Mouse (Mus musculus) spleen, adult 2 months (tissue): ENCODE measurements around the gene D7Ertd443e. TPM values are rescaled to one million over a fixed set of nuclear protein-coding genes. Genes with fewer than 3 reads are reported as not detected.

Experiments
- DNase-seq, 2 experiments: peaks; one replicate each; pipeline versions ENCODE4 v3.0.0 to v3.0.0-alpha.2; 2012 to 2021; ENCODE audit warnings: low spot score in 2 of 2, low read depth in 1 of 2
- H3K27ac ChIP-seq: fragments of 200-500 bp; 2 replicates; pipeline ENCODE4 v1.5.1; 2012; ENCODE audit warnings: low read length, inconsistent platforms; ENCODE audit not compliant: insufficient read depth
- H3K27me3 ChIP-seq: fragments of 200-500 bp; 2 replicates; pipeline ENCODE4 v1.6.1; 2012; ENCODE audit warnings: mild to moderate bottlenecking, moderate library complexity, low read length, inconsistent platforms; ENCODE audit not compliant: control insufficient read depth, insufficient read depth
- H3K36me3 ChIP-seq: fragments of 200-500 bp; 2 replicates; pipeline ENCODE4 v1.6.1; 2012; ENCODE audit warnings: mild to moderate bottlenecking, low read length, inconsistent platforms; ENCODE audit not compliant: control insufficient read depth, insufficient read depth
- H3K4me1 ChIP-seq: fragments of 200-500 bp; 2 replicates; pipeline ENCODE4 v1.6.1; 2011; ENCODE audit warnings: inconsistent platforms; ENCODE audit not compliant: control insufficient read depth, insufficient read depth, insufficient read length
- H3K4me3 ChIP-seq: fragments of 200-500 bp; 2 replicates; pipeline ENCODE4 v1.5.1; 2011; ENCODE audit warnings: mild to moderate bottlenecking, inconsistent platforms; ENCODE audit not compliant: insufficient read depth, insufficient read length; ENCODE audit errors: extremely low read depth
- CTCF ChIP-seq: fragments of 200-500 bp; IDR thresholded peaks from 2 replicates; pipeline ENCODE4 v1.5.1; 2011; ENCODE audit warnings: mild to moderate bottlenecking, inconsistent platforms; ENCODE audit not compliant: insufficient read depth, insufficient read length, insufficient replicate concordance; ENCODE audit errors: extremely low read depth
- POLR2A ChIP-seq: fragments of 200-500 bp; IDR thresholded peaks from 2 replicates; pipeline ENCODE4 v1.6.1; 2011; ENCODE audit warnings: low read depth, low read length, inconsistent platforms
- WGBS: fragments of 180-500 bp; shearing (Covaris S2); methylation state at CpG from one replicate; pipeline ENCODE4 v1.1.7; 2018; 5-methylcytosine and 5-hydroxymethylcytosine counted together
- polyA plus RNA-seq: library from polyadenylated mRNA; depleted of rRNA; stranded (reverse); fragments of >200 nt; gene quantifications from 2 replicates; pipeline ENCODE4 v1.2.3, GENCODE M21; 2012; rRNA removed

Gene D7Ertd443e
- polyA plus RNA-seq: 0.05 and 0.08 TPM in 2 replicates

GRCm38 (mm10) chr7:134385561-134385960 lies at the start of gene D7Ertd443e:
Gene D7Ertd443e, minus strand, starts transcription at chr7:134385661.
- H3K27me3 ChIP-seq: no peaks in the 10 kb centered on the region
- H3K27ac ChIP-seq: no peak within 1 kb of the TSS
- 87% methylated on average over 5 of the region's 5 CpGs for WGBS
- DNase-seq: no peak
- no peaks in the 10 kb centered on the region for H3K36me3 ChIP-seq
- H3K4me3 ChIP-seq: no peak within 1 kb of the TSS
- TF ChIP-seq CTCF: no peak
- TF ChIP-seq POLR2A: no peak
- H3K4me1 ChIP-seq: no peaks in the 10 kb centered on the region

DNA sequence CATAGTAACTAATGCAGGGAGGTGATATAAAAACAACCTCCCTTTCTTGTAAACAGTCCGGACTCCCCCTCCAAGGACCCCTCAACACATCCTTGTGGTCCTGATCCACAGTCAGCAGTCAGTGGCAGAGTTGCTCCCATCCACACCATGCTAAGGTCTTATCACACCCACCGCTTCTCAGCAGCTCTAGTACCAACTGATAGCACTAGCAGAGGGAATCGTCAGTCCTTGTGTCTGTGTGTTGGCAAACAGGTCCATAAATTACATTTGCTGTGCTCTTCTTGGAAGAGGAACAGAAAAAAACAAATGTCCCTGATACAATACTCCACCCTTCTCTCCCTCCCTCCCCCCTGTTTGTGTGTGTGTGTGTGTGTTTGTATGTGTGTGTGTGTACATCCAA lies 46.2 kb upstream of the D7Ertd443e start:
- 92% methylated on average over 3 of the region's 3 CpGs for WGBS

GRCm38 (mm10) chr7:134428676-134429075 lies 43.2 kb upstream of the D7Ertd443e start:
- 90% methylated on average over 2 of the region's 2 CpGs for WGBS
- Histone ChIP-seq H3K4me1 (no peaks in the 10 kb centered on the region), H3K27me3 (no peaks in the 10 kb centered on the region), H3K36me3 (no peaks in the 10 kb centered on the region), H3K27ac (no peak overlapping the region), H3K4me3 (no peak overlapping the region)
- TF ChIP-seq POLR2A (no peak), CTCF (no peak)
- DNase-seq: no peak

More for the DNA sequence above, 46.2 kb upstream of the D7Ertd443e start:
- H3K27me3 ChIP-seq: no peaks in the 10 kb centered on the region
- no peaks in the 10 kb centered on the region for H3K36me3 ChIP-seq
- H3K27ac ChIP-seq: no peak overlapping the region
- DNase-seq: no peak
- TF ChIP-seq CTCF (no peak), POLR2A (no peak)
- H3K4me1 ChIP-seq: no peaks in the 10 kb centered on the region
- H3K4me3 ChIP-seq: no peak overlapping the region

GRCm38 (mm10) chr7:134415014-134415413 lies 29.6 kb upstream of the D7Ertd443e start:
- Histone ChIP-seq H3K27ac (no peak overlapping the region), H3K36me3 (no peaks in the 10 kb centered on the region), H3K4me3 (no peak overlapping the region), H3K27me3 (no peaks in the 10 kb centered on the region), H3K4me1 (no peaks in the 10 kb centered on the region)
- no peak for DNase-seq
- 89% methylated on average over 9 of the region's 9 CpGs for WGBS
- TF ChIP-seq POLR2A (no peak), CTCF (no peak)

DNA sequence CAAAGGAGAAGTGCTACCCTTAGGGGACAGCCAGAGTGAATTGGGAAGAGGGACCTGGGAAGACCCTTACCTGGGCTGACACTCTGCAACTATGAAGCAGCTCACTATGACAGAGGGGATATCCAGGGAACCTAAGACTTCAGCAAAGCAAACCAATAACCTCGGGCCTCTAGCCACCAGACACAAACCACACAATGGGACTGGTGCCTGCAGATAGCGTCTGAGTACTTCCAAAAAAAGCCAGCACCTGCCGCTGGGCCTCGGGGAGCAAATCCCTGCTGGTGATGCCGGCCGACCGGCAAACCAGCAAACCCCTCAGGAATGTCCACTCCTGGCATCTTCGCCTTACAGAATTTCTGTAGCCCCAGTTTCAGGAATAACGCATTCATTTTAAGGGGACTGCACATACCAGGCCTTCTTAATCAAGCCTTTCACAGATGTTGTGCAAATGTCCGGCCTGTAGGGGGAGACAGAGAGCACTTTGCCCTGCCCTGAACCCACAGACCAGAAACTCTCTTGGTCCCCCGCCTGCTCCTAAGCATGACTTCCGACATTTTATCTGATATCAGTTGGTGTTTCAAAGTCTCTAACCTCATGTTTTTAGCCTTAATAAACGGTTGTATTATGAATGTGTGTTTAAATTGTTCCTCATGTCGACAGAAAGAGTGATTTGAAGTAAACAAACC lies 28.7 kb upstream of the D7Ertd443e start:
- H3K36me3 ChIP-seq: no peaks in the 10 kb centered on the region
- TF ChIP-seq CTCF (no peak), POLR2A (no peak)
- H3K4me1 ChIP-seq: no peaks in the 10 kb centered on the region
- no peak overlapping the region for H3K27ac ChIP-seq
- no peak overlapping the region for H3K4me3 ChIP-seq
- no peaks in the 10 kb centered on the region for H3K27me3 ChIP-seq
- 38% methylated on average over 14 of the region's 14 CpGs for WGBS
- DNase-seq: no peak

DNA sequence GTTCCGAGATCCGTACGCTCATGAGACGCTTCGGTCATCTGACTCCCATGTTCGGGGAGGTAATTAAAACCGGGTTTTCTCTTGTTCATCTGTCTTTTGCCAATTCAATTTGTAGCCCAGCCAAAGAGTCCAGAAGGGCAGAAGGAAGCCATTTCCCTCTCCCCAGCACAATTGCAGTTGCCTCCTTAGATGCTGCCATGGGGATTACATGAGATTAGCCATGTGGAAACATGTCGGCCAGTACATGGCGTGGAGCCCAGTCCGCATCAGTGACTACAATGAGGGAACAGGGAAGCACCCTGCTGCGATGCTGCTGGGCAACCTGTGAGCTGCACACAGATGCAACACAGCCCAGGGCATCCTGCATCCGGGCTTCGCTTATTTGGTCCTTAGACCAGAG lies 23.2 kb upstream of the D7Ertd443e start:
- Histone ChIP-seq H3K4me3 (no peak overlapping the region), H3K27me3 (no peaks in the 10 kb centered on the region), H3K27ac (no peak overlapping the region), H3K36me3 (no peaks in the 10 kb centered on the region), H3K4me1 (no peaks in the 10 kb centered on the region)
- DNase-seq: no peak
- TF ChIP-seq POLR2A (no peak), CTCF (no peak)
- WGBS: 92% methylated on average over 13 of the region's 13 CpGs

GRCm38 (mm10) chr7:134400746-134401145 lies 15.3 kb upstream of the D7Ertd443e start:
- no peak overlapping the region for H3K4me3 ChIP-seq
- H3K27ac ChIP-seq: no peak overlapping the region
- H3K27me3 ChIP-seq: no peaks in the 10 kb centered on the region
- TF ChIP-seq CTCF: no peak
- TF ChIP-seq POLR2A: no peak
- WGBS: 79% methylated on average over 2 of the region's 2 CpGs
- no peaks in the 10 kb centered on the region for H3K4me1 ChIP-seq
- DNase-seq: no peak
- H3K36me3 ChIP-seq: no peaks in the 10 kb centered on the region
